Comparison of ENCODE assay signal across 24 mouse cellular contexts in genomic region chr1:127622349-127622748, GRCm38 (mm10). TPM values are rescaled to one million over a fixed set of nuclear protein-coding genes. Genes with fewer than 3 reads are reported as not detected.
A peak's percentile ranks its signal among the peaks of the same experiment; 100 is the strongest.
DNase-seq lines count a peak whose midpoint lies in the region; ATAC-seq and TF ChIP-seq lines count a peak whose summit lies in the region.
"Had no signal": no experiment of that assay in that cellular context is flagged by ENCODE, and none has a peak within 500 bp of the region (broad histone marks: within the 10 kb centered on the region; RNA-seq: fewer than 3 reads in every experiment).

No protein-coding gene starts in this region.

- no peak overlapping the region for H3K4me2 ChIP-seq in midbrain, embryonic 11.5 days
- H3K4me2 ChIP-seq in midbrain, embryonic 14.5 days (ENCODE audit: low read length) = no peak overlapping the region
- H3K4me2 ChIP-seq: embryonic facial prominence, embryonic 15.5 days; hindbrain, embryonic 13.5 days; kidney, embryonic 15.5 days had no signal

- H3K4me1 ChIP-seq in midbrain, embryonic 11.5 days (ENCODE audit: control insufficient read depth, insufficient read depth, low read length) = no peaks in the 10 kb centered on the region
- H3K4me1 ChIP-seq in midbrain, embryonic 14.5 days (ENCODE audit: control insufficient read depth, insufficient read depth, low read length) = no peaks in the 10 kb centered on the region
- H3K4me1 ChIP-seq: hindbrain, embryonic 13.5 days; kidney, embryonic 15.5 days had no signal

- CTCF ChIA-PET in Patski (lab: Charles Lee) = no interaction called here

- intact Hi-C loops in gastrocnemius, postnatal 14 days (cut with DNase I; ENCODE audit: low total_unique reads) = no loop called here

- POLR2A ChIA-PET in Patski (lab: Charles Lee) = no interaction called here

- no peak overlapping the region for H3K4me3 ChIP-seq in midbrain, embryonic 11.5 days (ENCODE audit: low read depth, low read length)
- H3K4me3 ChIP-seq in midbrain, embryonic 14.5 days (replicated peaks; ENCODE audit: low read depth, low read length) = no peak overlapping the region
- H3K4me3 ChIP-seq: embryonic facial prominence, embryonic 15.5 days; erythroblast, embryonic 14.5 days; forebrain, embryonic 10.5 days; gastrocnemius, adult 2 months; heart, embryonic 10.5 days; hindbrain, embryonic 13.5 days; kidney, embryonic 15.5 days had no signal

- H3K27ac ChIP-seq in midbrain, embryonic 11.5 days (ENCODE audit: low read depth, low read length) = no peak overlapping the region
- H3K27ac ChIP-seq in midbrain, embryonic 14.5 days (replicated peaks; ENCODE audit: low read depth, low read length) = no peak overlapping the region
- H3K27ac ChIP-seq: embryonic facial prominence, embryonic 15.5 days; forebrain, embryonic 10.5 days; gastrocnemius, adult 2 months; heart, embryonic 10.5 days; hindbrain, embryonic 13.5 days; hindbrain, postnatal 0 days; kidney, embryonic 15.5 days had no signal

- in situ Hi-C loops in Patski (cut with MboI; ENCODE audit: low pct_unique_long_range_greater_than_20kb) = no loop called here

- DNase-seq in adrenal gland, adult (ENCODE audit: inconsistent age in 2 of 2, low spot score in 1 of 2) = peak; percentile 42 to 54
- no peak for DNase-seq in adrenal gland, postnatal 10 days
- DNase-seq in midbrain, embryonic 11.5 days (ENCODE audit: low spot score, missing footprints) = peak; percentile 80
- DNase-seq in midbrain, embryonic 14.5 days = no peak
- DNase-seq in Patski (ENCODE audit: low read depth, low spot score) = peak; percentile 10
- DNase-seq in gastrocnemius, postnatal 14 days = no peak
- DNase-seq in kidney, adult 9 months = no peak
- DNase-seq: embryo, embryonic 11 days; gastrocnemius, adult 2 months; gastrocnemius, postnatal 36 days; heart, adult 18-20 months; heart, postnatal 10 days; heart, postnatal 4 days; kidney, adult 18-20 months had no signal

- no peak for ATAC-seq in midbrain, embryonic 11.5 days (ENCODE audit: low FRiP score)
- no peak for ATAC-seq in midbrain, embryonic 14.5 days (ENCODE audit: low FRiP score, low TSS enrichment)
- peak; percentile 69 for ATAC-seq in Patski
- ATAC-seq: CD4-positive, CD25-positive, alpha-beta regulatory T cell, adult 4 months; forebrain, embryonic 14.5 days; hindbrain, postnatal 0 days had no signal

- no peaks in the 10 kb centered on the region for H3K27me3 ChIP-seq in midbrain, embryonic 11.5 days (ENCODE audit: control insufficient read depth, insufficient read depth, low read length)
- H3K27me3 ChIP-seq in midbrain, embryonic 14.5 days (ENCODE audit: control insufficient read depth, insufficient read depth, low read length) = no peaks in the 10 kb centered on the region
- H3K27me3 ChIP-seq in Patski = no peaks in the 10 kb centered on the region
- H3K27me3 ChIP-seq: embryonic facial prominence, embryonic 15.5 days; hindbrain, embryonic 13.5 days; kidney, embryonic 15.5 days had no signal

- TF ChIP-seq CTCF in Patski (IDR thresholded peaks at IDR 0.05) = no peak

- no peaks in the 10 kb centered on the region for H3K36me3 ChIP-seq in midbrain, embryonic 11.5 days (ENCODE audit: control insufficient read depth, insufficient read depth, low read length)
- no peaks in the 10 kb centered on the region for H3K36me3 ChIP-seq in midbrain, embryonic 14.5 days (ENCODE audit: control insufficient read depth, insufficient read depth, low read length)
- H3K36me3 ChIP-seq: embryonic facial prominence, embryonic 15.5 days; forebrain, embryonic 10.5 days; G1E; heart, embryonic 10.5 days; hindbrain, embryonic 13.5 days; kidney, embryonic 15.5 days had no signal

- H3K9ac ChIP-seq in midbrain, embryonic 11.5 days (ENCODE audit: low read length) = no peak overlapping the region
- H3K9ac ChIP-seq in midbrain, embryonic 14.5 days (replicated peaks; ENCODE audit: low read length) = no peak overlapping the region
- H3K9ac ChIP-seq: embryonic facial prominence, embryonic 15.5 days; hindbrain, embryonic 13.5 days; kidney, embryonic 15.5 days had no signal

- 80% methylated on average over 5 of the region's 5 CpGs for WGBS in midbrain, embryonic 11.5 days
- 47% methylated on average over 5 of the region's 5 CpGs for WGBS in midbrain, embryonic 14.5 days

- H3K9me3 ChIP-seq in midbrain, embryonic 11.5 days (ENCODE audit: control insufficient read depth, low read length) = no peaks in the 10 kb centered on the region
- 0 out of 2 replicates have a peak, but pooled peaks cover 4% of the 10 kb centered on the region for H3K9me3 ChIP-seq in midbrain, embryonic 14.5 days (ENCODE audit: control insufficient read depth, low read length)
- H3K9me3 ChIP-seq: embryonic facial prominence, embryonic 15.5 days; forebrain, embryonic 10.5 days; G1E; heart, embryonic 10.5 days; hindbrain, embryonic 13.5 days; kidney, embryonic 15.5 days had no signal

RNA-seq across cellular contexts. Expression of gene Tmem163, which starts 57.0 kb away (rescaled TPM):
- total RNA-seq in adrenal gland, postnatal 10 days (2021) = under 1 TPM; 0.30 to 0.39 TPM
- 41.1 and 43.1 TPM in 2 replicates for polyA plus RNA-seq in midbrain, embryonic 11.5 days (2014; fragmentation: Nextera tagmentation; extraction: Ambion mirVana)
- polyA plus RNA-seq in midbrain, embryonic 14.5 days (2014; fragmentation: Nextera tagmentation; extraction: Ambion mirVana) = 64.0 and 64.8 TPM in 2 replicates
- not detected for polyA plus RNA-seq in Patski (2021)
- not detected for total RNA-seq in gastrocnemius, postnatal 14 days (2021)
- total RNA-seq: gastrocnemius, adult 2 months; gastrocnemius, postnatal 36 days had no signal
- polyA plus RNA-seq: erythroblast, embryonic 14.5 days; G1E had no signal

Comparison
In these comparisons a context has a peak if more than half of its experiments do, and no peak if none do; other contexts are left out.
1. DNase-seq: peak in adrenal gland, adult (2 of 2), midbrain, embryonic 11.5 days (single experiment) and Patski (single experiment); none in adrenal gland, postnatal 10 days (single experiment), midbrain, embryonic 14.5 days (single experiment), gastrocnemius, postnatal 14 days (single experiment) and kidney, adult 9 months (single experiment).
2. RNA of gene Tmem163, which starts 57.0 kb away (polyA plus RNA-seq): 64.0 to 64.8 TPM in midbrain, embryonic 14.5 days and 41.1 to 43.1 TPM in midbrain, embryonic 11.5 days; not detected in Patski (single experiment); every median in the first group is over 10 times any median in the second.